Mouse (Mus musculus) embryonic fibroblast, embryonic 13.5 days (primary cell): ENCODE measurements around the gene I830077J02Rik. TPM values are rescaled to one million over a fixed set of nuclear protein-coding genes. Genes with fewer than 3 reads are reported as not detected.

Experiments
- H3K27ac ChIP-seq: 2 replicates; pipeline ENCODE4 v1.5.1; 2012; ENCODE audit warnings: low read length, control low read depth, inconsistent platforms; ENCODE audit not compliant: insufficient read depth
- H3K4me1 ChIP-seq: 2 replicates; pipeline ENCODE4 v1.6.1; 2011; ENCODE audit warnings: low read length; ENCODE audit not compliant: control insufficient read depth, insufficient read depth
- H3K4me3 ChIP-seq: 2 replicates; pipeline ENCODE4 v1.5.1; 2011; ENCODE audit warnings: mild to moderate bottlenecking, control low read depth, low read length; ENCODE audit not compliant: insufficient read depth
- CTCF ChIP-seq: IDR thresholded peaks from 2 replicates; pipeline ENCODE4 v1.5.1; 2011; ENCODE audit warnings: mild to moderate bottlenecking, control low read depth, low read length, moderate library complexity, borderline replicate concordance; ENCODE audit not compliant: insufficient read depth
- POLR2A ChIP-seq: IDR thresholded peaks from 2 replicates; pipeline ENCODE4 v1.6.1; 2011; ENCODE audit warnings: low read depth, mild to moderate bottlenecking, control low read depth, low read length, moderate library complexity
- polyA plus RNA-seq: library from polyadenylated mRNA; stranded (reverse); fragments of >200 nt; gene quantifications from 2 replicates; pipeline ENCODE4 v1.2.4, GENCODE M21; 2011; ENCODE audit warnings: low read depth; ENCODE audit not compliant: missing spikeins, insufficient read length

Gene I830077J02Rik
- polyA plus RNA-seq, 1 experiment = not detected

GRCm38 (mm10) chr3:105907956-105908655, 24.4 kb downstream of the I830077J02Rik start:
- TF ChIP-seq CTCF (no peak), POLR2A (no peak)
- Histone ChIP-seq H3K27ac (no peak overlapping the region), H3K4me1 (no peaks in the 10 kb centered on the region), H3K4me3 (no peak overlapping the region)

- H3K4me3 ChIP-seq = no peak overlapping the region
- H3K4me1 ChIP-seq = no peaks in the 10 kb centered on the region
- no peak overlapping the region for H3K27ac ChIP-seq
- no peak for TF ChIP-seq CTCF
- no peak for TF ChIP-seq POLR2A
These were observed 27.7 kb downstream of the I830077J02Rik start for GRCm38 (mm10) chr3:105904721-105905120.

GRCm38 (mm10) chr3:105904213-105904612, 28.3 kb downstream of the I830077J02Rik start:
- Histone ChIP-seq H3K27ac (no peak overlapping the region), H3K4me1 (no peaks in the 10 kb centered on the region), H3K4me3 (no peak overlapping the region)
- no peak for TF ChIP-seq CTCF
- TF ChIP-seq POLR2A = no peak

- H3K27ac ChIP-seq = no peak overlapping the region
- H3K4me1 ChIP-seq = no peaks in the 10 kb centered on the region
- TF ChIP-seq CTCF (no peak), POLR2A (no peak)
These were observed 31.0 kb downstream of the I830077J02Rik start for GRCm38 (mm10) chr3:105901468-105901867.

GRCm38 (mm10) chr3:105900716-105901115, 31.7 kb downstream of the I830077J02Rik start:
- no peak overlapping the region for H3K27ac ChIP-seq
- no peaks in the 10 kb centered on the region for H3K4me1 ChIP-seq
- H3K4me3 ChIP-seq = no peak overlapping the region
- no peak for TF ChIP-seq CTCF
- no peak for TF ChIP-seq POLR2A

More at GRCm38 (mm10) chr3:105901468-105901867, 31.0 kb downstream of the I830077J02Rik start:
- H3K4me3 ChIP-seq = no peak overlapping the region

- H3K27ac ChIP-seq = no peak overlapping the region
- no peaks in the 10 kb centered on the region for H3K4me1 ChIP-seq
- no peak overlapping the region for H3K4me3 ChIP-seq
- TF ChIP-seq CTCF = no peak
- no peak for TF ChIP-seq POLR2A
These were observed 32.2 kb downstream of the I830077J02Rik start for GRCm38 (mm10) chr3:105900266-105900665.

GRCm38 (mm10) chr3:105899394-105900147, 32.9 kb downstream of the I830077J02Rik start:
- H3K4me1 ChIP-seq = 0 out of 2 replicates have a peak, but pooled peaks cover 3% of the 10 kb centered on the region
- no peak overlapping the region for H3K4me3 ChIP-seq
- H3K27ac ChIP-seq = no peak overlapping the region
- TF ChIP-seq CTCF (peak; percentile 74; the same call in 1 of the 2 replicates), POLR2A (no peak)

DNA sequence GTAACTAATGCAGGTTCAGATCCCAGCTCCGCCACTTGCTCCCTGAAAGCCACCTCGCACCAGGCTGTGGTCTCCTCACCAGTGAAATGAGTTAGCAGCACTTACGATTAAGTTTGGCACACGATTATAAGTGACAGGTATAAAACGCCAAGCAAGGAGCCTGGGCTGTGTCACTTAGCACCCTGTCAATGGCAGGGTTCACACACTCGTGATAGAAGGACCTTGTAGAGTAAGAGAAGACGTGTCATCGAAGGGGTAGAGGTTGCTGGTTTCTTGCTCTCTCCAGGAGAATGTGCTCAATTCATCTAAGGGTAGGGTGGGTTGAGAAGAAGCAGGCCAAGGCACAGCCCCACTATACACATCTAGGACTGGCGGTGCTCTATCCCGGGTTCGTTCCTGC, 33.6 kb downstream of the I830077J02Rik start:
- TF ChIP-seq POLR2A = no peak
- no peak for TF ChIP-seq CTCF
- H3K4me1 ChIP-seq = peaks cover 7% of the 10 kb centered on the region; the same call in 1 of the 2 replicates
- no peak overlapping the region for H3K4me3 ChIP-seq
- H3K27ac ChIP-seq = no peak overlapping the region

- Histone ChIP-seq H3K4me1 (peaks cover 8% of the 10 kb centered on the region; the same call in 1 of the 2 replicates), H3K27ac (no peak overlapping the region), H3K4me3 (no peak overlapping the region)
- TF ChIP-seq POLR2A = no peak
- TF ChIP-seq CTCF = no peak
These were observed 34.1 kb downstream of the I830077J02Rik start for GRCm38 (mm10) chr3:105898325-105898724.

DNA sequence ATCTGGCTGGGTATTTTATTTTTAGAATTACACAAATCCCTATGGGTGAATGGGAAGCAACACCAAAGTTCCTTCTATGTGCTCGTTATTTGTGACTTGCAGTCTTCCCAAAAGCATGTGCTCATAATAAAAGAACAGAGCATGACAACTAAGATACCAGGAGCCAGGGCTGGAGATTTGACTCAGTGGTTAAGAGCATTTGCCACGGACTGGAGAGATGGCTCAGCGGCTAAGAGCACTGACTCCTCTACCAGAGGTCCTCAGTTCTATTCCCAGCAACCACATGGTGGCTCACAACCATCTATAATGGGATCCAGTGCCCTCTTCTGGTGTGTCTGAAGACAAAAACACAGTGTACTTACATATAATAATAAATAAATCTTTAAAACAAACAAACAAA, 35.7 kb downstream of the I830077J02Rik start:
- Histone ChIP-seq H3K27ac (no peak overlapping the region), H3K4me3 (no peak overlapping the region), H3K4me1 (peaks cover 8% of the 10 kb centered on the region; the same call in 1 of the 2 replicates)
- TF ChIP-seq CTCF (no peak), POLR2A (no peak)
